Mouse (Mus musculus) cerebellum, postnatal 14 days (tissue): ENCODE results near the gene Igfbp3.

ENCODE experiments used
- DNase-seq, 2 experiments: peaks; one replicate each; pipeline ENCODE4 v3.0.0; 2021; ENCODE audit warnings: mixed read lengths in 2 of 2

Gene Igfbp3

DNA sequence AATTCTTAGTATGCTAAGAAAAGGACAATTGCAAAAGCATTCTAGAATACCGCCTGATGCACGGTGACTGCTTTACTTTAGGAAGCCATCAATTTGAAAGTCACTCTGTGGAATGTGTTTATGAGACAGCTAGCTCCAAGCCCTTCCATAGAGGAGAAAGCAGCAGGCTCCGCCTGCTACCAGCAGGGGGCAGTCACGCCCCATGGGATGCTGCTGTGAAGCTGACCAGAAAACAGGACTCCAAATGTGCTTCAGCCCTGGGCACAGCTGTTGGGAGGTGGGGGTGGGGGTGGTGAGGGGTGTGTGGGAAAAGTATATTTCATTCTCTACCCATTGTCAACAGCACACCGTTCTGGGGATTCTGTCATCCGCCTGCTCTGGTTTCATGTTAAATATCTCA lies 3.4 kb downstream of the Igfbp3 start:
- peak; percentile 84 to 86 for DNase-seq

DNA sequence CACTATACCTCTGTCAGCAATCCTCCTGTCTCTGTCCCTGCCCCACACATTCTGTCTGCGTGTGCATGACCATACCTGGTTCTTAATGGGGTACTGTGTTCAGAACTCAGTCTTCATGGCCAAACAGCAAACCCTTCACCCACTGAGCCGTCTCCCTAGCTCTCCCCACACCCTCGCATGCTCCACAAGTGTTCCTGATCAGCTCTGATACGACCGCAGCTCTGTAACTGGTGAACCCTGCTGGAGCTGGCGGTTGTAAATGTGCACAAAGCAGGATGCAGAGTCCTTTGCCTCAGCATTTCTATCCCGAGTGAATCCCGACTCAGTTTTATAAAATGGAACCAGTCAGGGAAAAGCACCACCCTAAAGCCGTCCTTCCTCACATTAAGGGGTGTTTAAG lies 9.9 kb downstream of the Igfbp3 start:
- no peak for DNase-seq

DNA sequence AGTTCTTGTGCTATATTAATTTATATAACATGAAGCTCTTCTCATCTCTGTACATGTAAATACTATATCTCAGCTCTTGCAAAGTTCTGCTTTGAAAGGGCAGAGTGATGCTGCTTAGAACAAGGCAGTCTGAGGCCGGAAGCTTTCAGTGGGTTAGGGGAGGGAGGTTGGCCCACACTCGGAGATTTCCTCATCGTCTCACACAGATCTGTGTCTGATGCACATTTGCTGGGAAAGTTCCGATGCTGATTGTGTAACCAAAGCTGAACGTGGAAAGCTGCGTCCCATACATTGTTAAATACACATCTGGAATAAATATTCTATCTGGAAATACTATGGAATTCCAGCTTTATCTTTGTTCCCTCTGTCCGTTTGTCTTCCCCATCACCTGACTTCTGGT lies 11.5 kb downstream of the Igfbp3 start:
- no peak for DNase-seq

DNA sequence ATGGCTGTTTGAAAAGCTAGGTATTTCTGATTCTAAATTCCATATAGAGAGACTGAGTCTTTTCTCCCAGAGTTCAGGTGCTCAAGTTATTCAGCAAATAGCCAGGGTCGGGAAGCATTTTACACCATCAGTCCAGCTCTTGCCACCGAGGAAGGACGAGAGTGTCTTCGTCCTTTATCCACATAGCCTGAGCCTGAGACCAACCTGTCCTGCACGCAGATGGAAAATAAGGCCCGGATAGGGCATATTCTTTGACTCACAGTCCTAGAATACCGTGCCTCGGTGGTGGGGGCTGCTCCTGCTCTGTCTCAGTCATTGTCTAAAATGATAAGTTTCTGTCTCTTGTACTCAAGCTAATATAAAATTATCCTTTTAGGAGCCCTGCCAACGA lies 13.3 kb downstream of the Igfbp3 start:
- DNase-seq = no peak

DNA sequence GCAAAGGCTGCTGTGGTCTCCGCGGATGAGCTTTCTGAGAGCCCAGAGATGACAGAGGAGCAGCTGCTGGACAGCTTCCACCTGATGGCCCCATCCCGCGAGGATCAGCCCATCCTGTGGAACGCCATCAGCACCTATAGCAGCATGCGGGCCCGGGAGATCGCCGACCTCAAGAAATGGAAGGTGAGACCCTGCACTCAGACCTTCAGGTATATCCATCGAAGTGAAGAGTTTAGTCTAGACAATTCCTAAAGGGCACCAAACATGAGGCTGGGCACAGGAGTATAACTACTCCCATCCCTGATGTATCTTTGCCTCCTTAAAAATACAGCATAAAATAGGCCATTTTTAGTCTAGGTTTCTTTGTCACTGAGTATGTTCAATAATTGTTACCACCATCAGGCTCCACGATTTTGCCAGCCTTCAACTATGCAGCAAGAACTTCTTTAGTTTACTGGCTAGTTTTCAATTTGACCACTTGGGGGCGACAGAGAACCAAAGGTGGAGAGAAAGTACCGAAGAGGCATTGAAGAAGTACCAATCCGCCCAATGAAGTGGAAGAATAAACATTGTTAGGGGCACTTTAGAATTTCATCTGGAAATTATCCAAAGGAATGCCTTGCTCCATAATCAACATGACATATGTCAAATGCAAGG lies 13.9 kb downstream of the Igfbp3 start:
- peak; percentile 82 for DNase-seq

DNA sequence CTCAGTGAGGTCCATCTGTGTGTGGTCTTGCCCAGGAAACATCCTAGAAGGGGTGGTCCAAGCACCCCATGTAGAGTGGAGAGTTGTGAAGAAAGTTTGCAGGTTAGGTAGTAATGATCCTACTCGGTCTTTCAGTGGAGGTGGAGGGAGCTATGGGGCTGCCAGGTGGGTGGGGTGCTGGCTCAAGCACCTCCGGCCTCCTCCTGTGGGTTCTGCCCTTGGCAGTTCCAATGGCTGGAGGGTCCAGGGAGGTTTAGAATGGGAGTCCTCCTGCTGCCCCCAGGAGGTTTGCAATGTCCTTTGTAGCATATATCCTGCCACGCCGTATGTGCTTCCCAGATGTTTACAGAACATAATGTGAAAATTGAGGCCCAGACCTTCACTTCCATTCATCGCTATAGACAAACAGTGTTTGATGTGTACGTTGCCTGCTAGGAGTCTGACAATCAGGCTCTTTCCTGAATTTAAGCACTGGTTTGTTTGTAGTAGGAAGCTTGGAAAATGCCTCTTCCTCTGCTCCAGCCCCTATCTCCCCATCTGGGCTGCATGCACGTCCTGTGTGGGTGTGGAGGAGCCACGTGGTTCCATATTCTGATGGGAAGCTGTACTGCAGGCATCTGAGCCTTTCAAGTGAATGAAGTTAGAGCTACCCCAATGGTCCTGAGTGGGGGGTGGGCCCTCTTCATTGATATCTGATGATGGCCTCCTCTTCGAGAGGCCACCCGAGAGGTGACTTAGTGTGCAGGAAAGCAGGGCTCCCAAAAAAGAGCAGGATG lies 15.1 kb downstream of the Igfbp3 start:
- DNase-seq = no peak

DNA sequence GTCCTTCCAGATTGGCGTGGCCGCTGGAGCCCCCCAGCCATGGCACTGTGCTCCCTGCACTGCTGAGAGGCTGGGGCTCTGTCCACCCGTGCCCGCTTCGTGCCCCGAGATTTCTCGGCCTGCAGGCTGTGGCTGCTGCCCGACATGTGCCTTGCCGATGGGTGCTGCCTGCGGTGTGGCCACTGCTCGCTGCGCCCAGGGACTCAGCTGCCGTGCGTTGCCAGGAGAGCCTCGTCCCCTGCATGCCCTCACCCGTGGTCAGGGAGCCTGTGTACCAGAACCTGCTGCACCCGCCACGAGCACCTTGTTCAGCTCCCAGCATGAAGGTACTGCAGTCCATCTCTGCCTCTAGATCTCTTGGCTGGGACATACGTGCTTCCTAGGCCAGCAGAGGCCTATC lies 15.7 kb downstream of the Igfbp3 start:
- no peak for DNase-seq

DNA sequence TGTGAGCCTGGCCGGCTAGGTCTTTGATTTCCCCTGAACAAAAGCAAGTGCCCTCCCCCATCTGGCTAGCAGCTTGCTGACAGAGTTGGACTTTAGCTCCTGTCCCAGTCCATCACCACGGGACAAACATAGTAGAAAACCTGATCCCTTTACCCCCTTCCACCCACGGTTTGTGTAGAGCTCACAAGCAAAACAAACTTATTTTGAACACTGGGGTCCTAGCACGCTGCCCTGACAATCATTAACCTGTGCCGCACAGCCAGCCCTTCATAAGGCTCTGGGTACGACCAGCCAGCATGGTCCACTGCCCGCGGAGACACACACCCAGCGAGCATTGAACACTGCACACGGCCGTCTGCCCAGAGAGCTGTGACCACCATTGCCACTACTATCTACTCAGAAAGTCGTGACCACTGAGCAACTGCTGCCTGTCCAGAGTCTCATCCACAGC lies 16.2 kb downstream of the Igfbp3 start, which contains the start of gene Igfbp1:
Igfbp1 (plus strand) TSS at position 292 of the 451 bp plus-strand sequence.
- no peak for DNase-seq

DNA sequence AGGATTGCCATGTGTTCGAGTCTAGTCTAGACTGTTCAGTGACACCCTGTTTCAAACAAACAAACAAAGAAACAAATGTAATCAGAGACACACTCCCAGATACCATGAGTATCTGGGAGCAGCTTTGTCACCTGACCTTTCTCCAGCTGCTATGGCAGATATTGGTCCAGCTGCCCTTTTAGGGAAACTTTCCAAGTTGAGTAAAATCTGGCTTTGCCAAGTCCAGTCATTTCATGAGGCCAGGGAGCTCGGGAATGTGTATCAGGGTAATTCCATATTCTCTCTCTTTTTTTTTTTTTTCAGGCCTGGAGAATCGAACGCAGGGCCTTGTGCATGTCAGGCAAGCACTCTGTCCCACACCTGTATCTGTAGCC lies 18.4 kb downstream of the Igfbp3 start:
- no peak for DNase-seq

DNA sequence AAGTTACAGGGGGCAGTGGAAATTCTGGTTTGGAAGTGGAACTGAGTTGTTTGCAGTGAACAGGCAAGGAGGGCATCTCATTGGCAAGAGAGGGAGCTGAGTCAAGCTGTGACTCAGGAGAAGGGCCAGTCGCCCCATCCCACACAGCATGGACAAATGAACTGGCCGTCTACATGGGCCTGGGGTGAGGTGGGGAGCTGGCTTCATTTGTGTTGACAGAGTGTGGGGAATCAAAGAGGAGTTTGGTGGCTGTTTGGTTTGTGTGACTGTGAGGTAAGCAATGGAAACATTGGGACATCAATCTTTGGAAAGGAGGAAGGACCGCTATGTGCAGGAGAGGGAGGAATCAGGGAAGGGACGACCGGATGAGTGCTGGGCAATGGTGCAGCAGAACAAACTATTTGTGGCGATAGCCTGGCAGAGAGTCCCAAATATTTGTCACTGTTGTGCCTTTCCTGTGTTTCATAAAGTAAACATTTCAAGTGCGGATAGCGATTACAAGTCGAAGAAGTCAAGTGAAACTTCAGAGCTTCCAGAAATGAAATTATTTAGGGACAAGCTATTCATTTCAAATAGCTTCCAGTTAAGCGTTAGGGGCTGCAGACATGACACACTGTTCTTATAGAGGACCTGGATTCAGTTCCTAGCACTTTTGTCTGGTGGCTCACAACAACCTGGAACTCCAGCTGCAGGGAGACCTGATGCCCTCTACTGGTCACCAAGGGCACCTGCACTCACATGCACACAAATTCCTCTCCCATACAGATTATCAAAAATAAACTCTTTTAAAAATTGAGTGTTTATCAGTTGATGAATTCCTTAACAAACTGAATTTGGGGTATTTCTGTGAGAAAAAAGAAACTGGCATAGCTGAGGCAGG lies 19.1 kb downstream of the Igfbp3 start:
- no peak for DNase-seq

DNA sequence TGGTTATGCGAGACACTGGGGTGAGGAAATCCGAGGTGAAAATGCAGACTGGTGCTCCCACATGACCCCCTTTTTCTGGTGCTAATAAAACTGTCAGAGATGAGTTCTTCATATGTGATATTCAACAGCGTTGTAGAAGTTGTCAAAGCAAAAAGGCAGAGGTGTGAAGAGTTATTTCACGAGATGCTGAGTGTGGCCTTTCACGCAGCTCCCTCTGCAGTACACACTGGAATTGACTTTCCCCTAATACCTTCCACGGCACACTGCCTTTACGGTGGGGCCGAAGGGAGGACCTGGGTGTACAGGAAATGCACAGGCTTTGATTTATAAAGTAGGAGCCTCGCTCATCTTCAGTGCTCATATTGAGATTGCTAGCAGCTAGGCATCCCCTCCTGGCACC lies 20.6 kb downstream of the Igfbp3 start:
- DNase-seq = no peak

DNA sequence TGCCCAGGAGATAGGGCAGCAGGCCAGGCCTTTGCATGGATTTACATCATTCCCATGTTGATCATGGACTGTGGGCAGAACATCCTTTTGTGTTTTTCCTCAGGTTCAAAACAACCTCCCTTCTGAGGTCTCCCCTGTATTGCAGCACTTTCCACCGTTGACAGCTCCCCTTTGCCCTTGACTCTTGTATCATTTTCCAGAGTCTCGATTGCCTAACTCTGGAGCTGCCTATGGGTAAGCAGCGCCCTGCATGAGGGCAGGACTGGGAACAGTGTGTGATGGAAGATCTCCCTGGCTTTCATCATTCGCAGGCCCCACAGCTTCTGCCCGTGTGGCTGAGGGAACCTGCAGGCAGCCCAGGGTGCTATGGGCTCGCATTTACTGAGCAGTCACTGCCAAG lies 21.0 kb downstream of the Igfbp3 start:
- DNase-seq = no peak

DNA sequence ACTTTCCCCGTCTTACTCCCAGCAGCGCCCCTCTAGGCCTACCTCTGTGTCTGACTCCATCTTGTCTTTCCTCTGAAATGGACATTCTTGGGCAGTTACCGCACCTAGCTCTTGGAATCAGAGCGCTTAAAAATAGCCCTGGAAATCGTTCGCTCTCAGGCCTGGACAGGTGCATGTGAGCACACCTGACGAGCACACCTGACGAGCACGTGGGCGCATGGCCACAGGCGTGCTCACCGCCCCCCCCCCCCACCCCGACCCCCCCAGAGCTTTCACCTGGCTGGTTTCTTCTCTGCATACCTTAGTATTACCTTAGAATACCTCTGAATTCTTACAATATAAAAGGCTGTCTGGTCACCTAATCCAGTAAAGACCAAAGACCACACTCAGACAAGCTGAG lies 25.3 kb downstream of the Igfbp3 start, which contains the start of gene Gm11985:
Gm11985 (minus strand) TSS at position 101 of the 400 bp plus-strand sequence.
- DNase-seq = no peak

DNA sequence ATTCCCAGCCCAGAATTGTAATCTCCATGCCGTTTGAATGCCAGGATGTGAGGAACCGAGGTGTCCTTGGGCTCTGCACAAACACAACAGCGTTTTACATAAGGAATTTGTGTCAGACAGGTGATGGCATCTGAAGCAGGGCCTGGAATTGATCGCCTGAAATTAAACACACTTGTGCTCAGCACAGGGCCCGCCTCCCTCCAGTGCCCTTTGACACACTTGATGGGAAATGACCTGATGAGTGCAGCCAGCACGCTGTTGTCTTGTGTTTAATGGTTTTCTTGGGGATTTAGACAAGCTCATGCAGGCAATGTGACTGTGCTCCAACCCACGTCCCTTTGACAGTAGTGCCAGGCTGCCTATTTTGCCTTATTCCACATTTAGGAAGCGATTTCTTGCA lies 26.3 kb downstream of the Igfbp3 start:
- DNase-seq = no peak

DNA sequence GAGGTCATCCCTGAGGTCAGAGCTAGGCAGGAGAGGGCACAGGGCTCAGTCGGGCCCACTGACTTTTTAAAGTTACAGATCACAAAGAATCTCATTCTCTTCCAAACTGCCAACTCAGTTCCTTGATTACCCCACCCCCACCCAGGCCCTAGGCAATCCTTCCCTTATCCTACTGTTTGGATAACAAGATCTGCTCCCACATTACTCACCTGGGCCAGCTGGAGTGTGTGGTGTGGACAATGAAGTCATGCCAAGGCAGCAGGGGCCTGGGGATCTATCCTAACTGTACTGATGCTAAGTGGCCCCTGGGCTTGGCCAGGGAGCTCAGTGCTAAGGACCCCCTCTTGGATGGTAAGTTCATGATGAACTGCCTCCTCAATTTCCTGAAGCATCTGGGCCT lies 29.3 kb downstream of the Igfbp3 start:
- DNase-seq = no peak

DNA sequence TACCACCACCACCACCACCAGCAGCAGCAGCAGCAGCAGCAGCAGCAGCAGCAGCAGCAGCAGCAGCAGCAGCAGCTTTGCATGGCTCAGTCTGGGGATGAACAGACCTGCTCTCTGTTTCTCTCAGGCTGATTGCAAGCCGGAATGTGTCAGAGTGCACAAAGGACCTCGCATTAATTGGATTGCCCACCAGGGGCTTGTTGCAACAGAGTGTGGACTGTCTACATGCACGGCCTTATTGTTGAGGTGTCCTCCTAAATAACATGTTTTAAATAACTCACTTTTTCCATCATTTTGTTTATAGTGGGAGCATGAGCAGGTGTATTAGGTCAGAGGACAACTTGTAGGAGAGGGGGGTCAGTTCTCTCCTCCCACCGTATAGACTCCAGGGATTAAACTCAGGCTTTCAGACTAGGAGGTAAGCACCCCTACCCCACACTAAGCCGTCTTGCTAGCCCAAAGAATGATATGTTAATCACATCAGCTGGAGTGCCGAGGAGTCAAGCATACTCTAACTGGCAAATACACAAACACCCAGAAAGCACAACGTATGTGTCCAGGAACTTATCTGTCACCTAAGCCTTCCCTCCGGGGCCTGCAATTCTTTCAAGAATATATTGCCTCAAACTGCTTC lies 31.2 kb downstream of the Igfbp3 start:
- DNase-seq = no peak

DNA sequence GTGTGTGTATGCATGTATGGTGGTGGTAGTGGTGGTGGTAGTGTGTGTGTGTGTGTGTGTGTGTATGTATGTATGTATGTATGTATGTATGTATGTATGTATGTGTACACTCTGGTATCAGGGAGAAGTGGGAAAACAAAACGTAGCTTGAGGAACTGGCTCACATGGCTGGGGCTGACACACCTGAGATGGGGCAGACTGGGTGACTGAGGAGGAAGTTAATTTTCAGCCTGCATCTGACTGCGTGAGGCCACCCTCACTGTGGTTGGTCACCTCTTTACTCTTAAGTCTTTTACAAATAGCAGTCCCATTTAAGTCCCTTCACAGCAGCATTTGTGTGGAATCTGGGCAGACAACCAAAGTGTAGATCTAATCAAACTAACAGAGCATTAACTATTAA lies 34.4 kb downstream of the Igfbp3 start:
- DNase-seq = no peak

DNA sequence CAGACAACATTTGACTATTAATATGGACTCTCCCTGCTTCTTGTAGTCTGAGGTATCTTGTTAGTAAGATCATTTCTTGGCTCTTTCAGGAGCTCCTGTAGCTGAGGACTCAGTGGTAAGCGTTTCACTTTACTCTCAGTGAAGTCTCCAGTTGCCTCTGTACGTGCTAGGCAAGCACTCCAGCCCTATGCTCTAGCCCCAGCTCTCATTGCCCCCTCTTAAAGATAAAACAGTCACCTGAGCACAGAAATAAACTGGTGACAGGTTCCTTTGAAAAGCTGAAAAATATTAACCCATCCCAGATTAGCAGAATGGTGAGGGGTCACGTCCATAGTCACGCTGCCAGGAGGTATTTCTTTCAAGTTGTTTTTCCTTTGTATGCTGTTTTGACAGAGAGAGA lies 35.0 kb downstream of the Igfbp3 start:
- no peak for DNase-seq

DNA sequence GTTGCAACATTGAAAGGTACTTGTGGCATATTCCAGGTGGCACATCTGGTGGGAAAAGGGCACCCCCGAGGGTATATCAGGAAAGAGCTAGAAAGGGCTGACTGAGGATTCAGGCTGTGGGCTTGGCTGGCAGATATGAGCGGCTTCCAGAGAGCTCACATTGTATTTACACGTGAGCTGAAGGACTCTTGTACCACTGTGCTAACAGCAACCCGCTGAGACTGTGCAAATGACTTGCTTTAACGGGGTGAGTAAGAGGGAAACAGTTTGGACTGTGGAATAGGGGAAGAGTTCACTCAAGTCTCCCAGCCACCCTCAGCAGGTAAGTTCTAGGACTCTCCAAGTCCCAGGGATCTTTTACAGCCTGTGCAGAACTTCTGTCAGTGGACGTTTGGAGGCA lies 40.1 kb downstream of the Igfbp3 start:
- DNase-seq = no peak

DNA sequence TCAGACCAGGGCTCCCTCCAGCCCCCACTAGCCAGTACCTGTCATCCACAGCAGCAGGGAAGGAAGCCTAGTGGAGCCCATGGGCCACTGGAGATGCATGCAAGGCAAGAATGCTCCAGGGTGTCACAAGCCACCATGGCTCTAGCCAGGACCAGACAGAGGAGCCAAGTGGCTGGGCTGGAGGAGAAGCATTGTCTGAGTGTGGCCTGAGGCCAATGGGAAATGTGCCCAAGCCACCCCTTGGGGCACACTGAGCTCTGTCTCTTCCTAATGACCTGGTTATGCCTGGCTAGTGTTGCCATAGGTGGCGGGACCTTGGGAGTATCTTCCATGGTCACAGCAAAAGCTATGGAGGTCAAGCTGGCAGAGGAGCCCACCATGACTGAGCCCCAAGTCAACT lies 44.1 kb downstream of the Igfbp3 start:
- peak in 1 of 2 experiments; percentile 34 for DNase-seq

DNA sequence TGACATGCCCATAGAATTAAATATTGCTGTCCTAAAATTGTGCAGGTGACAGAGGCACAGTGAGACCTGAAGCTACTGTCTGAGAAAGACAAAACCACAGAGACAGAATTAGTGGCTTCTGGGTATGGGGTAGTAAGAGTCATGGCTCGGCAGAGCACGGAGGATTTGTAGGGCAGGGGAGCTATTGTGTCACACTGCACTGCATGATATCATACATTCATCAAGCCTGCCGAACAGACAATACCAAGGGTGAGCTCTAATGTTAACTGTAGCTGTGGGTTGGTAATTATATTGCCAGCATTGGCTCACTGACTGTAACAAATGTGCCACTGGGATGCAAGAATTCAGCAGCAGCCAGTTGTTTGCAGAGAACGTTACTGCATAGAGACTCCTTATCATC lies 49.3 kb downstream of the Igfbp3 start:
- no peak for DNase-seq

DNA sequence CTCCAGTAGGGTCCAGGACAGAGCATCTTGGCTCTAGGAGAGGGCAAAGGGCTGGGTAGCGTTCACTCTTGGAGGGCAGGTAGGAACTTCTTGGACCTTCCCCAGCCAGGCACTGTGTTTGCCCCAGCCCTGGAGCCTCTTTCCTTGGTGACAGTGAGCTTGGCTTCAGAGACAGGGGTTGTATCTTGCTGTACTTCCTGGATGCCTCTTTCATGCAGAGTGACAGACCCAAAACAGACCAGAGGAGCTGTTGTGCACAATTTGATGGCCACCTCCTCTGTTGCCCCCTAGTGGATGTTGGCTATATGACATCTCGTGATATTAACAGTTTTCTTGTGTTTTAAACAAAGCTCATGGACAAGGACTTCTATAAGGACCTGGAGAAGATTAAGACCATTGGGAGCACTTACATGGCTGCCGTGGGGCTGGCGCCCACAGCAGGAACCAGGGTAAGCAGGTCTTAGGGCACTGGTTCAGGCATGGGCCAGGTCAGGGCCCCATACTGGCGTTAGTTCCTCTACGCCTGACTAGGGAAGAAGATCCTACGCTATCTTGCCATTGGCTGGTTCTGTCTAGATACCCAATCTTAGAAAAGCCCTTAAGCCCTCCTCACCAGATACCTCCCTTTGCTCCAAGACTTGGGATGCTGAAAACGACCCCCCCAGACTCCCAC lies 52.1 kb downstream of the Igfbp3 start:
- peak; percentile 70 to 75 for DNase-seq
